Mouse (Mus musculus) ovary, postnatal 10 days (tissue): ENCODE results near the gene Olfr1225.
"Not testable (repeated sequence)": the region's sequence is repeated elsewhere in the genome, so short reads cannot be mapped to it uniquely, and the experiment has no call there.

Source experiments
- DNase-seq: peaks from one replicate; pipeline ENCODE4 v3.0.0; 2022; ENCODE audit warnings: low spot score

Olfr1225 gene

GRCm38 (mm10) chr2:89174569-89174968, at the start of gene Olfr1225:
TSS of gene Olfr1225 (minus strand) at chr2:89174669.
- DNase-seq, result no peak

GRCm38 (mm10) chr2:89199948-89200347, 25.5 kb upstream of the Olfr1225 start, which contains the start of gene Olfr1226:
TSS of gene Olfr1226 (minus strand) at chr2:89200048.
- no peak for DNase-seq

GRCm38 (mm10) chr2:89196325-89196982, 22.0 kb upstream of the Olfr1225 start:
- no peak for DNase-seq

GRCm38 (mm10) chr2:89164711-89165110, 9.8 kb downstream of the Olfr1225 start:
- DNase-seq, result not testable (repeated sequence)

- not testable (repeated sequence) for DNase-seq
Measured at GRCm38 (mm10) chr2:89163991-89164390, 10.5 kb downstream of the Olfr1225 start, which contains the start of gene Olfr1224-ps1. TSS of gene Olfr1224-ps1 (minus strand) at chr2:89164091.

GRCm38 (mm10) chr2:89151460-89151859, 23.0 kb downstream of the Olfr1225 start, which contains the start of gene Olfr1223:
TSS of gene Olfr1223 (minus strand) at chr2:89151560.
- no peak for DNase-seq

GRCm38 (mm10) chr2:89132954-89133353, 41.5 kb downstream of the Olfr1225 start, which contains the start of gene Olfr1222:
TSS of gene Olfr1222 (minus strand) at chr2:89133054.
- no peak for DNase-seq
